Mouse (Mus musculus) neural tube, embryonic 12.5 days (tissue): ENCODE data around the gene Utp14b. TPM values are rescaled to one million over a fixed set of nuclear protein-coding genes. Genes with fewer than 3 reads are reported as not detected.

ENCODE experiments used
- ATAC-seq: fragments of 200-750 bp; cut with Nextera tagmentation; 2 replicates; pipeline ENCODE4 v1.8.0; 2017; ENCODE audit warnings: low read depth, mild to moderate bottlenecking, moderate TSS enrichment, moderate library complexity; ENCODE audit not compliant: low FRiP score
- H3K27ac ChIP-seq: fragments of 300-500 bp; sonication (generic); 2 replicates; pipeline ENCODE4 v1.5.1; 2016
- H3K27me3 ChIP-seq: fragments of 300-500 bp; sonication (generic); replicated peaks from 2 replicates; pipeline ENCODE4 v1.6.1; 2016; ENCODE audit warnings: mild to moderate bottlenecking
- H3K36me3 ChIP-seq: fragments of 300-500 bp; sonication (generic); 2 replicates; pipeline ENCODE4 v1.6.1; 2016; ENCODE audit warnings: mild to moderate bottlenecking
- H3K4me1 ChIP-seq: fragments of 300-500 bp; sonication (generic); 2 replicates; pipeline ENCODE4 v1.6.1; 2016
- H3K4me2 ChIP-seq: fragments of 300-500 bp; sonication (generic); replicated peaks from 2 replicates; pipeline ENCODE4 v1.6.1; 2016; ENCODE audit warnings: mild to moderate bottlenecking
- H3K4me3 ChIP-seq: fragments of 300-500 bp; sonication (generic); 2 replicates; pipeline ENCODE4 v1.5.1; 2016
- H3K9ac ChIP-seq: fragments of 300-500 bp; sonication (generic); 2 replicates; pipeline ENCODE4 v1.6.1; 2016; ENCODE audit warnings: mild to moderate bottlenecking
- H3K9me3 ChIP-seq: fragments of 300-500 bp; sonication (generic); 2 replicates; pipeline ENCODE4 v1.6.1; 2016; ENCODE audit warnings: mild to moderate bottlenecking
- WGBS: fragments of 180-500 bp; shearing (Covaris S2); methylation state at CpG from one replicate; pipeline ENCODE4 v1.1.7; 2016; 5-methylcytosine and 5-hydroxymethylcytosine counted together
- polyA plus RNA-seq: library from polyadenylated mRNA; unstranded; fragments of >200 nt; fragmentation: Nextera tagmentation; extraction: Ambion mirVana; gene quantifications from 2 replicates; pipeline ENCODE4 v1.2.1, GENCODE M21; 2016

Utp14b gene
- polyA plus RNA-seq, 1 experiment from 2014 or later = 2.7 TPM

DNA sequence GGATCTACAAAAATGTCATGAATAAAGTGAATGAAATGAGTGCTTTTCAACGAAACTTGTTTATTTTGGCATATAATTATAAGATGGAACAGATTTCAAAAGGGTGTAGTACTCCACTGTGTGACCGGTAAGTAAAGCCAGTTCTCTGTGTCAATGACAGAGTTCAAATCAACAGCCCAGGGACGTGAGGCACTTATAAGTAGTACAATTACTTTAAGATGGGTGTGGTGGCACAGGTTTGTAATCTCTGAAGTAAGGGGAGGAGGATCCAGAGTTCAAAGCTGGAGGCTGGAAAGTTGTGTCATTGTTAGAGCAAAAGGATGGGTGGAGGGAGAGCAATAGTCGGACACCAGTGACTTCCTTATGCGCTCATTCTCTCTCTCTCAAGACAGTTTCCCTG, 39.1 kb downstream of the Utp14b start:
- Histone ChIP-seq H3K27ac (no peak overlapping the region), H3K27me3 (no peaks in the 10 kb centered on the region), H3K9me3 (no peaks in the 10 kb centered on the region), H3K4me3 (no peak overlapping the region), H3K4me2 (no peak overlapping the region), H3K36me3 (peaks cover 76% of the 10 kb centered on the region), H3K4me1 (no peaks in the 10 kb centered on the region), H3K9ac (no peak overlapping the region)
- WGBS = 91% methylated on average over 5 of the region's 5 CpGs
- ATAC-seq = no peak

DNA sequence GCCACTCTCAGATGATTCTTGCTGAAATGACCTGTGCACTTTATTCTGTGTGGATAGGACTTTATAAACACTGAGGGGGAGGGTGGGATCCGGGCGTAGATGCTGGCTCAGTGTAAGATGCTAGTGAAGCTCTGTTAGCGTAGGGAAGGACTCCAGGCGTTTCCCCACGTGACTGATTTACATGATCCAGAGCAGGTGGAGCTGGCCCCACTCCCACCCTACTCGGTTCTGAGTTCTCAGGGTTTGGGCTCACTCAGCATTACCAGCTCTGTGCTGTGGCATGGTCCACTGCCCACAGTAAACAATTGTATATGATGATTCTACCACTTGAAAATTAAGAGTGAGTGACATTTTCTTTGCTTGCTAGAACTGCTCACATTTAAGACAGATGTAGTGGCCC, 40.3 kb downstream of the Utp14b start:
- H3K9ac ChIP-seq = no peak overlapping the region
- no peak overlapping the region for H3K27ac ChIP-seq
- H3K4me3 ChIP-seq = no peak overlapping the region
- no peak for ATAC-seq
- no peaks in the 10 kb centered on the region for H3K9me3 ChIP-seq
- no peaks in the 10 kb centered on the region for H3K27me3 ChIP-seq
- no peak overlapping the region for H3K4me2 ChIP-seq
- WGBS = 82% methylated on average over 6 of the region's 6 CpGs
- peaks cover 76% of the 10 kb centered on the region for H3K36me3 ChIP-seq
- no peaks in the 10 kb centered on the region for H3K4me1 ChIP-seq

DNA sequence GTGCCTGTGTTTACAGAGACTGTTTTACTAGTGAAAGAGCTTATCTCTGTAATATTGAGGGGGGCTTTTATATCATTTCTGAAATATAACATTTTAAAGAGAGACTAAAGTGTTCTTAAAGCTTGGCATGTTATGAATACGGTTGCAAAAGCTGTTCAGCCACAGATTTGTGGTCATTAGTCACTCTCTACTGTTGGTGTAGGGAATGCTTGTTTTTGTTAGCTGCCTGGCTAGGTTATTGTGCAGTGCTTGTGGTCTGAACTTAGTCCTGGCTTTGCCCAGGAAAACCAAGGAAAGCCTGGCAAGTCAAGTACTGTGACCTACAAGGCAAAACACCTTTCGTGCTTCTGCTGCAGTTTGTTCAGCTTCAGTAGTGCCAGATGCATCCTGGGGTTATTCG, 43.9 kb downstream of the Utp14b start:
- peaks cover 74% of the 10 kb centered on the region for H3K36me3 ChIP-seq
- H3K4me2 ChIP-seq = no peak overlapping the region
- ATAC-seq = no peak
- H3K27ac ChIP-seq = no peak overlapping the region
- no peak overlapping the region for H3K9ac ChIP-seq
- H3K27me3 ChIP-seq = no peaks in the 10 kb centered on the region
- no peaks in the 10 kb centered on the region for H3K9me3 ChIP-seq
- H3K4me1 ChIP-seq = no peaks in the 10 kb centered on the region
- no peak overlapping the region for H3K4me3 ChIP-seq
- WGBS = 96% methylated on average over 3 of the region's 3 CpGs

DNA sequence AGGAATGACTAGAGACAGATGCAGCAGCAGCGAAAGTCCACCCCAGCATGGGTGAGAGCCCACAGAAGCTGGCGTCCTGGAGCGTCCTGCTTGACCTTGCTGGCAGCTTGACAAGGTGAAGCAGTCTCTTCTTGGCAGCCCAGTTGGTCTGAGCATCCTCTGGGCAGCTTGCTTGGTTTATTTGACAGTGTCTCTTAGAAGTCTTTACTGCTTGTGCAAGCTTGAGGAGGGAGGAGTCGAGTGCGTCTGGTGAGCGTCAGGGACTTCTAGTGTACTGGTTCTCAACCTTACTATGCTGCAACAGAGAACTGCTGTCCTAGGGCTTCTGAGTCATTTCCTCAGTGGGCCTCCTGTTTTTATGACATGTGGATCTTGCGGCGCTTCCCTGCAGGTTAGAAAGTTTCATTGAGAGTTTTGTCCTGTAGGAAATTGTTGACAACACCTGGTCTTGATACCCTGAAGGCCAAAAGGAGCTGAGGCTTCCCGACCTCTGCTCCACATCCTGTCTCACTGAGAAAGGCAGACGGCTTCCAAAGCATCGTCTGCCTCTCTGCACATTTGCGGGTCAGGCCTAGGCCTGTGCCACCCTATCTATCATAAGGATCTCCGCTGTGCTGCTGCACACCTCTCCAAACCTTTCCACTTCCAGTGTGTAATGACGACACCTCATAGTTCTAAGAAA, 44.6 kb downstream of the Utp14b start:
- peaks cover 68% of the 10 kb centered on the region for H3K36me3 ChIP-seq
- WGBS = 80% methylated on average over 14 of the region's 14 CpGs

DNA sequence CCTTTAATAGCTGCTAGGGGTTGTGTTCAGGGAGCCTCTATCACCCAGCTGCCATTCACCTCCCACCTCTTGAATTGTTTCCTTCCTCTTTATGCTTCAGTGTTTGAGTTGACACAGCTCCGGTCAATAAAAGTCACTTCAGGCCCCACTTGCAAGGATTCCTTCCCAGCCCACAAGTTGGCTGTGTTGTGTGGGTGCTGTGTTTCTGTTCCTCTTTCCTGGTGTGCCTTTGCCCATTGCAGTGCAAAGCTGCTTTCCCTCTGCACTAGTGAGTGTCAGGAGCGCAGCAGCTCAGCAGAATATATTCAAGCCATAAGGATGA, 45.1 kb downstream of the Utp14b start:
- H3K36me3 ChIP-seq = peaks cover 66% of the 10 kb centered on the region
- H3K9ac ChIP-seq = no peak overlapping the region
- WGBS = 87% methylated on average over 2 of the region's 2 CpGs
- ATAC-seq = no peak
- H3K4me3 ChIP-seq = no peak overlapping the region
- H3K27me3 ChIP-seq = no peaks in the 10 kb centered on the region
- H3K27ac ChIP-seq = no peak overlapping the region
- H3K4me1 ChIP-seq = no peaks in the 10 kb centered on the region
- H3K9me3 ChIP-seq = no peaks in the 10 kb centered on the region
- no peak overlapping the region for H3K4me2 ChIP-seq

More for the DNA sequence above, 44.6 kb downstream of the Utp14b start:
- Histone ChIP-seq H3K9me3 (no peaks in the 10 kb centered on the region), H3K27me3 (no peaks in the 10 kb centered on the region), H3K4me3 (no peak overlapping the region), H3K4me1 (no peaks in the 10 kb centered on the region), H3K4me2 (no peak overlapping the region), H3K9ac (no peak overlapping the region), H3K27ac (no peak overlapping the region)
- no peak for ATAC-seq

DNA sequence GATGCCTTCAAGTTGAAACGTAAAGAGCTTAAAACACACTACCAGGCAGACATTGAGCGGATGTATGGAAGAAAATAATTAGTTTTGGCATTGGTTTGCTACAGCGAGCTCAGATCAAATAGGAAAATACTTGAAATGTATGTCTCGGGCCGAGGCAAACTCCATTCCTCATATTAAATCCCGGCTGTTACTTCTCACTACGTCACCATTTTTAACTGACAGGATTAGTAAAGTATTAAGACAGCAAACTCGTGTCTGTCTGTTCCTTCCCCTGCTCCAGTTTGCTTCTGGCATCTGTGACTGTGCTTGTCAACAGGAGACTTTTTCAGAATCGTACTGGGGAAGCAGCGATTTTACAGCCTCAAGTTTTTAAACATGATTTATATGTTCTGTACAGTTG, 48.5 kb downstream of the Utp14b start:
- H3K36me3 ChIP-seq = peaks cover 39% of the 10 kb centered on the region

DNA sequence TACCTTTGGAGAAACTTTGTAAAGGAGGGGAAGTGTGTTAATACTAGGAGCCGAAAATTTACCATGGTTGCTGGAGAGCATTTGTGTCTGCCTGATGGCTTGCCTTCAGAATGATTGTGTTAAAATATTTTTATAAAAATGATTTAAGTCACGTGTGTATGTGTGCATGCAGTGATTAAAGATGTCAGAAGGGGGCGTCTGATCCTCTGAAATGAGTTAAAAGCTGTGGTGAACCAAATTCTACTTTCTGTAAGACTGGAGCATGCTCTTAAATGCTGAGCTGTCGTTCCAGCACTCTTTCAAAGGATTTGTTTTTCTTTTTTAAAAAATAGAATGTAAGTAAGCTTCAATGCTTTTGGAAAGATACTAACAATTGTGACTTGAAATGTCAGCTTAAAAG, 49.4 kb downstream of the Utp14b start:
- whole genome bisulfite sequencing = 68% methylated on average over 4 of the region's 4 CpGs
- no peaks in the 10 kb centered on the region for H3K4me1 ChIP-seq
- ATAC-seq = no peak

More for the DNA sequence above, 48.5 kb downstream of the Utp14b start:
- WGBS = 92% methylated on average over 10 of the region's 10 CpGs
- Histone ChIP-seq H3K27me3 (no peaks in the 10 kb centered on the region), H3K4me3 (no peak overlapping the region), H3K27ac (no peak overlapping the region), H3K9ac (no peak overlapping the region), H3K4me2 (no peak overlapping the region), H3K9me3 (no peaks in the 10 kb centered on the region), H3K4me1 (no peaks in the 10 kb centered on the region)
- ATAC-seq = no peak

DNA sequence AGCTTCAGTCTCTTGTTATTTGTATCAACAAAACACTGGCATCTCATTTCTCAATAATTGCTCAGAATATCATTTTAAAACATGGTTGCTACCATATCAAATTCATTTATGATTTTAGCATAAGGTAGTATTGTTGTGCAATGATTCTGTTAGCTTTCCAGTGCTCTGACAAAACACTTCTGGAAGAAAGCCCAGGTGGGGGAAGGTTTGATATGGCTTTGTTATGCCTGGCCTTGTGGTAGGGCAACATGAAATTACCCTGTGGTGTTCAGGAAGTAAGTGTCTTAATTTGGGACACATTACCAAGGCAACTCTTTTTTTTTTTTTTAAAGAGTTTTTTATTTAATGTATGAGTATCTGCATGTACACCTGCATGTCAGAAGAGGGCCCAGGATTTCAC, 52.2 kb downstream of the Utp14b start:
- Histone ChIP-seq H3K27ac (no peak overlapping the region), H3K4me2 (no peak overlapping the region), H3K9me3 (no peaks in the 10 kb centered on the region), H3K4me3 (no peak overlapping the region), H3K4me1 (no peaks in the 10 kb centered on the region), H3K36me3 (peaks cover 6% of the 10 kb centered on the region; the same call in 1 of the 2 replicates), H3K27me3 (no peaks in the 10 kb centered on the region), H3K9ac (no peak overlapping the region)
- ATAC-seq = no peak

More for the DNA sequence above, 49.4 kb downstream of the Utp14b start:
- Histone ChIP-seq H3K9ac (no peak overlapping the region), H3K36me3 (peaks cover 30% of the 10 kb centered on the region), H3K4me3 (no peak overlapping the region), H3K27ac (no peak overlapping the region), H3K4me2 (no peak overlapping the region), H3K9me3 (no peaks in the 10 kb centered on the region), H3K27me3 (no peaks in the 10 kb centered on the region)

DNA sequence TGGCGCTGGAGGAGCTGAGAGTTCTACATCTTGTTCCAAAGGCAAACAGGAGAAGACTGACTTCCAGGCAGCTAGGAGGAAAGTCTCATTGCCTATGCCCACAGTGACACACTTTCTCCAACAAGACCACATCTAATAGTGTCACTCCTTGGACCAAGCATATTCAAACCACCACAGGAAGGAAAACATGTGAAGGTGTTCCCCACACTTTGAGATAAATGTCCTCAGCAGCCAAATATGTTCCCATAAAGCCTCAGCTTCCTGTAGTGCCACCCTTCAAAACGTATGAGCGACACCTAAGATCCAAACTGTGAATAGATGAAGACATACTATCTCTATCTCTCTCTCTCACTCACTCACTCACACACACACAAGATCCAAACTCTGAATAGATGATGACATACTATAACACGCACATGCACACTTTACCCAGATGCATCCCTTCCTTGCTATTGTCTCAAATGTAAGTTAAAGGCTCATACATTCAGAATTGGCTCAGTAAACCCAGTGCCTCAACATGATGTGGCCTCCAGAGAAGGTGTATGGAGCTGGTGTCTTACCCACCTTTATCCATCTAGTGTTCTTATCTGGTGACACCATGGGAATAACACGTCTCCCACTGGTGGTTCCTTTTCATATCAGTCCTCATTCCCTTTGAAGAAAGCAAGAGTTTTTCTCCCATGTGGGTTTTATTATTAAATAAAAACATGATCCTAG, 52.9 kb downstream of the Utp14b start:
- Histone ChIP-seq H3K27me3 (no peaks in the 10 kb centered on the region), H3K9ac (no peak overlapping the region), H3K36me3 (no peaks in the 10 kb centered on the region), H3K27ac (no peak overlapping the region), H3K4me3 (no peak overlapping the region), H3K9me3 (no peaks in the 10 kb centered on the region), H3K4me2 (no peak overlapping the region), H3K4me1 (no peaks in the 10 kb centered on the region)
- no peak for ATAC-seq
- WGBS = 91% methylated on average over 5 of the region's 5 CpGs

Other genes starting within 250 kb of the Utp14b start
- 124 TPM in 2 replicates for gene Farsb, start 169.1 kb upstream of the Utp14b start, polyA plus RNA-seq
- 0.37 and 0.75 TPM in 2 replicates for gene Mogat1, start 147.0 kb upstream of the Utp14b start, polyA plus RNA-seq
- 0.42 and 0.65 TPM in 2 replicates for gene BC035947, start 145.9 kb upstream of the Utp14b start, polyA plus RNA-seq
- gene Acsl3, start 213 bp upstream of the Utp14b start, polyA plus RNA-seq = 74.3 and 82.2 TPM in 2 replicates
- gene Kcne4, start 158.7 kb downstream of the Utp14b start, polyA plus RNA-seq = 5.6 and 6.1 TPM in 2 replicates